Mouse (Mus musculus): Measurements from ENCODE around the gene Mgat3. TPM values are rescaled to one million over a fixed set of nuclear protein-coding genes. Genes with fewer than 3 reads are reported as not detected.

Gene Mgat3
- 0.07 TPM in 1 of 2 replicates, not detected in the other for polyA plus RNA-seq (2012; ENCODE audit: low replicate concordance)

GRCm38 (mm10) chr15:80173001-80173771 is at the start of gene Mgat3:
Mgat3 (plus strand) TSS chr15:80173721.

GRCm38 (mm10) chr15:80132993-80133586 is 40.4 kb upstream of the Mgat3 start, which contains the start of gene Tab1:
Tab1 (plus strand) TSS chr15:80133127.

GRCm38 (mm10) chr15:80233733-80234509 is 60.4 kb downstream of the Mgat3 start, which contains the start of gene Mief1:
Mief1 (plus strand) TSS chr15:80234018.

GRCm38 (mm10) chr15:80235535-80235934 is 62.0 kb downstream of the Mgat3 start, which contains the start of gene AC140267.1:
AC140267.1 (plus strand) TSS chr15:80235835.

GRCm38 (mm10) chr15:80254847-80255645 is 81.5 kb downstream of the Mgat3 start, which contains the start of gene Atf4:
Atf4 (plus strand) TSS chr15:80255184.

GRCm38 (mm10) chr15:80263610-80264575 is 90.4 kb downstream of the Mgat3 start, which contains the start of gene Rps19bp1:
Rps19bp1 (minus strand) TSS chr15:80264315.

Other genes starting within 250 kb of the Mgat3 start
- gene Cbx7, start 202.6 kb upstream of the Mgat3 start, polyA plus RNA-seq (2012; ENCODE audit: low replicate concordance), result 11.3 and 26.7 TPM in 2 replicates
- gene Pdgfb, start 158.7 kb upstream of the Mgat3 start, polyA plus RNA-seq (2012; ENCODE audit: low replicate concordance), result 4.3 and 4.7 TPM in 2 replicates
- 30.7 and 39.5 TPM in 2 replicates for gene Syngr1, start 82.4 kb upstream of the Mgat3 start, polyA plus RNA-seq (2012; ENCODE audit: low replicate concordance)
- gene Rpl3, start 81.9 kb upstream of the Mgat3 start, polyA plus RNA-seq (2012; ENCODE audit: low replicate concordance), result 58.6 and 139 TPM in 2 replicates
- 14.4 and 29.5 TPM in 2 replicates for gene Tab1, start 40.6 kb upstream of the Mgat3 start, polyA plus RNA-seq (2012; ENCODE audit: low replicate concordance)
- 6.9 and 57.9 TPM in 2 replicates for gene Mief1, start 60.3 kb downstream of the Mgat3 start, polyA plus RNA-seq (2012; ENCODE audit: low replicate concordance)
- gene AC140267.1, start 62.1 kb downstream of the Mgat3 start, polyA plus RNA-seq (2012; ENCODE audit: low replicate concordance), result 3.6 TPM in 1 of 2 replicates, not detected in the other
- 196 and 453 TPM in 2 replicates for gene Atf4, start 81.5 kb downstream of the Mgat3 start, polyA plus RNA-seq (2012; ENCODE audit: low replicate concordance)
- gene Rps19bp1, start 90.6 kb downstream of the Mgat3 start, polyA plus RNA-seq (2012; ENCODE audit: low replicate concordance), result 35.2 and 71.2 TPM in 2 replicates
- 4.4 and 8.1 TPM in 2 replicates for gene Cacna1i, start 113.5 kb downstream of the Mgat3 start, polyA plus RNA-seq (2012; ENCODE audit: low replicate concordance)

All from leukemia stem cell, adult 10-12 weeks (primary cell).